Mouse (Mus musculus): ENCODE measurements at regions not wholly inside any gene's neighbourhood (a gene's known extent, or its start where the extent isn't known, plus 50 kb on each side); places are given as distances from the start of the nearest gene placed in this dataset.

- TF ChIP-seq TBP (conservative IDR thresholded peaks at IDR 0.05; ENCODE audit: low read depth, low read length) (no peak), RAD21 (IDR thresholded peaks at IDR 0.05; ENCODE audit: low read depth, low read length) (no peak), UBTF (IDR thresholded peaks at IDR 0.05; ENCODE audit: low read depth, low read length) (no peak), ETS1 (conservative IDR thresholded peaks at IDR 0.05; ENCODE audit: low read depth, low read length) (no peak), ZC3H11A (IDR thresholded peaks at IDR 0.05; ENCODE audit: low read depth, low read length) (no peak), USF2 (conservative IDR thresholded peaks at IDR 0.05; ENCODE audit: low read depth, low read length) (no peak), EP300 (IDR thresholded peaks at IDR 0.05; ENCODE audit: low read length) (no peak), ZKSCAN1 (IDR thresholded peaks at IDR 0.05; ENCODE audit: borderline replicate concordance, low read depth, low read length) (no peak), BHLHE40 (IDR thresholded peaks at IDR 0.05; ENCODE audit: low read depth, low read length) (no peak), MEF2A (IDR thresholded peaks at IDR 0.05; ENCODE audit: borderline replicate concordance, low read depth, low read length) (no peak), MYC (IDR thresholded peaks at IDR 0.05; ENCODE audit: low read depth, low read length) (no peak), MXI1 (IDR thresholded peaks at IDR 0.05; ENCODE audit: low read depth, low read length) (no peak)
- H3K4me3 ChIP-seq (replicated peaks in 1 of 3; ENCODE audit: low read depth in 2 of 3, low read length in 2 of 3, poor library complexity in 1 of 3), result no peak overlapping the region
- no peak overlapping the region for H3K27ac ChIP-seq (ENCODE audit: insufficient read depth, low read depth)
These were observed 134.5 kb downstream of the Wnt5a start for GRCm38 (mm10) chr14:28639056-28639455.

GRCm38 (mm10) chr14:28645807-28646206 is 141.3 kb downstream of the Wnt5a start:
- no peak for TF ChIP-seq USF2 (conservative IDR thresholded peaks at IDR 0.05; ENCODE audit: low read depth, low read length)
- TF ChIP-seq JUN (IDR thresholded peaks at IDR 0.05; ENCODE audit: insufficient read depth, low read depth, low read length), result no peak
- no peak for TF ChIP-seq TBP (conservative IDR thresholded peaks at IDR 0.05; ENCODE audit: low read depth, low read length)
- no peak for TF ChIP-seq RAD21 (IDR thresholded peaks at IDR 0.05; ENCODE audit: low read depth, low read length)
- TF ChIP-seq MAFK (IDR thresholded peaks at IDR 0.05; ENCODE audit: insufficient replicate concordance, low read length), result no peak
- Histone ChIP-seq H3K27ac (ENCODE audit: insufficient read depth, low read depth) (no peak overlapping the region), H3K79me2 (replicated peaks; ENCODE audit: control insufficient read depth, extremely low read depth, insufficient read depth, poor library complexity, severe bottlenecking) (no peaks in the 10 kb centered on the region), H3K4me3 (replicated peaks in 1 of 3; ENCODE audit: low read depth in 2 of 3, low read length in 2 of 3, poor library complexity in 1 of 3) (no peak overlapping the region), H3K36me3 (replicated peaks in 1 of 2; ENCODE audit: control insufficient read depth in 1 of 2, insufficient read depth in 1 of 2, low read length in 1 of 2) (no peaks in the 10 kb centered on the region), H3K27me3 (replicated peaks) (no peaks in the 10 kb centered on the region), H3K9ac (ENCODE audit: insufficient read depth, low read depth) (no peak overlapping the region), H3K9me3 (replicated peaks; ENCODE audit: low read length) (peaks cover 77% of the 10 kb centered on the region), H3K4me2 (ENCODE audit: insufficient read depth, low read depth, poor library complexity, severe bottlenecking) (no peak overlapping the region), H3K4me1 (ENCODE audit: control insufficient read depth in 1 of 2, insufficient read depth in 2 of 2) (no peaks in the 10 kb centered on the region)
- dilution Hi-C loops (cut with MboI; ENCODE audit: extremely low pct_ligation_motif_present, extremely low pct_unique_long_range_greater_than_20kb, low sequenced_read_pairs) (no loop called here), in situ Hi-C loops (cut with MboI; ENCODE audit: low pct_ligation_motif_present, low pct_unique_long_range_greater_than_20kb, low sequenced_read_pairs) (no loop called here)
- no peak for DNase-seq (ENCODE audit: extremely low read depth)

More at GRCm38 (mm10) chr14:28639056-28639455, 134.5 kb downstream of the Wnt5a start:
- Histone ChIP-seq H3K4me2 (ENCODE audit: insufficient read depth, low read depth, poor library complexity, severe bottlenecking) (no peak overlapping the region), H3K9me3 (replicated peaks; ENCODE audit: low read length) (peaks cover 62% of the 10 kb centered on the region), H3K27me3 (replicated peaks) (no peaks in the 10 kb centered on the region), H3K79me2 (replicated peaks; ENCODE audit: control insufficient read depth, extremely low read depth, insufficient read depth, poor library complexity, severe bottlenecking) (no peaks in the 10 kb centered on the region), H3K36me3 (replicated peaks in 1 of 2; ENCODE audit: control insufficient read depth in 1 of 2, insufficient read depth in 1 of 2, low read length in 1 of 2) (no peaks in the 10 kb centered on the region), H3K4me1 (ENCODE audit: control insufficient read depth in 1 of 2, insufficient read depth in 2 of 2) (no peaks in the 10 kb centered on the region), H3K9ac (ENCODE audit: insufficient read depth, low read depth) (no peak overlapping the region)
- no peak for DNase-seq (ENCODE audit: extremely low read depth)
- dilution Hi-C loops (cut with MboI; ENCODE audit: extremely low pct_ligation_motif_present, extremely low pct_unique_long_range_greater_than_20kb, low sequenced_read_pairs), result no loop called here
- in situ Hi-C loops (cut with MboI; ENCODE audit: low pct_ligation_motif_present, low pct_unique_long_range_greater_than_20kb, low sequenced_read_pairs), result no loop called here

All from CH12.LX (cell line).